Mouse (Mus musculus): Measurements from ENCODE around the gene Nars2.

DNA sequence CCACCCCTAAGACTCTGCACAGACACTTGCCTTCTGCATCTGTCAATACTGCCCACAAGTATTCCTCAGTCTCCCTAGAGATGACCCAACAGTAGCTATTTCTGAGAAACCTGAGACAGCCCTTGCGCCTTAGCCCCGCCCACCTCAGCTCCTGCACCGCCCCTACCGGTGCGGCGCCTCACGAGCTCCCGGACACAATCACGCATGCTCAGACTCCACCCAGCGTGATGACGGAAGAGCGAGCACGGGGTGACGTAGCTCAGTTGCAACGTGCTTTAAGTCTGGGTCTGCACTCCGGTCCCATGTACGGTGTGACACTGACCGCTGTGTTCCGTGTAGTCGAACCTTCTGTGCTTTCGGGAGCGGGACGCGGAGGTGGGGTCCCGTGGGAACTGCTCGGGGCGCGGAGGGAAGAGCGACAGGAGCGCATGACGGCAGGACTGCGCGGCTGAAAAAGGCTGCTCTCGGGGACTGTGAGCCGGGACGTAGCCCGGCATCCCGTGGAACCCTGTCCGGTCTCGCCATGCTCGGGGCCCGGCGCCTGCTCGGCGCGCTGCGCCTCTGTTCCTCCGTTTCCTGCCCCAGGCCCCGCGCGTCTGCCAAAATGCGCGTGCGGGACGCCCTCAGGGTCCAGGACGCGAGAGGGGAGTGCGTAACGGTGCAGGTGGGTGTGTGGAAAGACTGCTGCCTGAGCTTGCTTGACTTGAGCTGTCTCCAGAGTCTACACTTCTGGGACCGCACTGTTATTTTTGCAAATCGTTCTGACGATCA, at the start of gene Nars2:
- peak; percentile 79 for TF ChIP-seq CTCF (IDR thresholded peaks at IDR 0.05; ENCODE audit: low read depth)
- no peak for TF ChIP-seq EP300 (IDR thresholded peaks at IDR 0.05; ENCODE audit: low read depth)
